Mouse (Mus musculus) MEL (cell line): ENCODE measurements around the gene Gm20388.

Source experiments
- CTCF ChIP-seq, 3 experiments: IDR thresholded peaks in 2 of 3; conservative IDR thresholded peaks in 1 of 3; 2 replicates each; pipeline ENCODE4 v1.5.1; 2011 to 2012; ENCODE audit warnings: low read length in 3 of 3, low read depth in 2 of 3, mild to moderate bottlenecking in 2 of 3, improper control_type of control experiment in 1 of 3, inconsistent platforms in 1 of 3, mixed read lengths in 1 of 3, moderate library complexity in 1 of 3; ENCODE audit not compliant: control insufficient read depth in 1 of 3, insufficient read depth in 1 of 3, poor library complexity in 1 of 3, severe bottlenecking in 1 of 3
- E2F4 ChIP-seq: IDR thresholded peaks from 2 replicates; pipeline ENCODE4 v1.6.1; 2011; ENCODE audit warnings: low read depth, low read length, improper control_type of control experiment, borderline replicate concordance
- EP300 ChIP-seq, 2 experiments: IDR thresholded peaks; 2 replicates each; pipeline ENCODE4 v1.6.1; 2011; ENCODE audit warnings: improper control_type of control experiment in 2 of 2, low read length in 2 of 2, low read depth in 1 of 2, mild to moderate bottlenecking in 1 of 2
- KAT2A ChIP-seq: conservative IDR thresholded peaks from 2 replicates; pipeline ENCODE4 v1.6.1; 2012; ENCODE audit warnings: low read depth, low read length, improper control_type of control experiment, inconsistent platforms
- MAFK ChIP-seq: IDR thresholded peaks from 2 replicates; pipeline ENCODE4 v1.6.1; 2011; ENCODE audit warnings: low read depth, mild to moderate bottlenecking, low read length, improper control_type of control experiment, borderline replicate concordance
- MYC ChIP-seq: IDR thresholded peaks from 2 replicates; pipeline ENCODE4 v1.6.1; 2011; ENCODE audit warnings: low read depth, mild to moderate bottlenecking, low read length, improper control_type of control experiment, moderate library complexity
- POLR2A ChIP-seq, 2 experiments: IDR thresholded peaks; 2 replicates each; pipeline ENCODE4 v1.6.1; 2011 to 2012; ENCODE audit warnings: low read length in 2 of 2, mild to moderate bottlenecking in 2 of 2, control low read depth in 1 of 2, improper control_type of control experiment in 1 of 2, low read depth in 1 of 2, moderate library complexity in 1 of 2; ENCODE audit not compliant: control insufficient read depth in 1 of 2, insufficient read depth in 1 of 2, poor library complexity in 1 of 2
- RAD21 ChIP-seq: IDR thresholded peaks from 2 replicates; pipeline ENCODE4 v1.6.1; 2011; ENCODE audit warnings: mild to moderate bottlenecking, low read depth, low read length, improper control_type of control experiment
- SIN3A ChIP-seq: IDR thresholded peaks from 2 replicates; pipeline ENCODE4 v1.6.1; 2012; ENCODE audit warnings: low read length, improper control_type of control experiment, inconsistent platforms
- TCF12 ChIP-seq: IDR thresholded peaks from 2 replicates; pipeline ENCODE4 v1.6.1; 2014; ENCODE audit warnings: low read depth, mild to moderate bottlenecking, inconsistent platforms, low read length, improper control_type of control experiment, moderate library complexity
- USF1 ChIP-seq: IDR thresholded peaks from 2 replicates; pipeline ENCODE4 v1.6.1; 2014; ENCODE audit warnings: low read depth, mild to moderate bottlenecking, inconsistent platforms, low read length, improper control_type of control experiment, moderate library complexity
- ZC3H11A ChIP-seq: IDR thresholded peaks from 2 replicates; pipeline ENCODE4 v1.6.1; 2012; ENCODE audit warnings: low read depth, mild to moderate bottlenecking, inconsistent platforms, low read length, improper control_type of control experiment

DNA sequence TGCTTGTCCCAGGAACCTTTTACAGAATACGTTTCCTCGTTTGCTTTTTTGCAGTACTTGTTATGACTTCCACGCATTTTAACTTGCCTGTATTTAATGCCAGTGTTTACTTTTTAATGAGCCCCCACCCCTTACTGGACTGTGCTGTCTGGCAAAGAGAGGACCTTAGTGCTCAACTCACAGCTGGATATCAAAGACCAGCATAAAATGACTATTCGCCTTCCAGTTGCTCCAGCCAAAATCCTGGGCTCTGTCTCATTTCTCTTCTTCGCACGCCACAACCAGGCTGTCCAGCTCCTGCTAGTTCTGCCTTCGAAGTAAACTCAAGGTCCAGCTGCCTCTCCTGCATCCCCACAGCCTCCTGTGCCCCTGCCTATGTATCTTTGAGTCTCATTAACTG lies 932.4 kb downstream of the Gm20388 start:
- TF ChIP-seq MYC: no peak
- TF ChIP-seq E2F4: no peak
- no peak for TF ChIP-seq ZC3H11A
- TF ChIP-seq MAFK: no peak
- no peak for TF ChIP-seq CTCF (IDR thresholded peaks at IDR 0.05 in 2 of 3, conservative IDR thresholded peaks at IDR 0.05 in 1 of 3; ENCODE audit: control insufficient read depth in 1 of 3, insufficient read depth in 1 of 3, low read depth in 2 of 3, low read length in 3 of 3, poor library complexity in 1 of 3, severe bottlenecking in 1 of 3)
- no peak for TF ChIP-seq KAT2A
- TF ChIP-seq RAD21: no peak
- no peak for TF ChIP-seq USF1
- TF ChIP-seq EP300 (IDR thresholded peaks at IDR 0.05; ENCODE audit: low read depth in 1 of 2, low read length in 2 of 2): no peak
- no peak for TF ChIP-seq SIN3A
- no peak for TF ChIP-seq POLR2A (IDR thresholded peaks at IDR 0.05; ENCODE audit: control insufficient read depth in 1 of 2, insufficient read depth in 1 of 2, low read depth in 1 of 2, low read length in 2 of 2, poor library complexity in 1 of 2)
- no peak for TF ChIP-seq TCF12
